Mouse (Mus musculus): ENCODE data around the gene Rab1a. TPM values are rescaled to one million over a fixed set of nuclear protein-coding genes. Genes with fewer than 3 reads are reported as not detected.
A peak's percentile ranks its signal among the peaks of the same experiment; 100 is the strongest.

The Rab1a gene
- polyA plus RNA-seq, 1 experiment from 2014 or later = 249 TPM

DNA sequence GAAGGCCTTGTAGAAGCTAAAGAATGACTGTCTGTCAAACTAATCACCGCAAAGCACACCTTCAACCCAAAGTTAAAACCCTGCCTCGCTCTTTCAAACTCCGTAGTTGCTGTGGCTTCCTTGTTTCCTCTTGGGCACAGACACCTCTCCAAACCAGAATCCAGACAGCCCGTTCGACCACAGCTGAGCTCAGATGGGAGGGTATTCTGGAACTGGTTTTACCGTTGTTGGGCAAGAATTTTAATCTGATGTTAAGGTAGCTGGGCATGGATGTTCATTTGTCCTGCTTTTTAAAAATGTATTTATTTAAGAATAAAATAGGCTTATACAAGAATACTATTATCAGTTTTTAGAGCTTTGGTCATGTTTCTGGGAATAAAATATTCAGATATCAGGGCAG, 14.0 kb upstream of the Rab1a start:
- whole genome bisulfite sequencing = 71% methylated on average over 6 of the region's 6 CpGs
- no peak for DNase-seq (ENCODE audit: low spot score)

GRCm38 (mm10) chr11:20193100-20193736, 8.0 kb upstream of the Rab1a start:
- no peak overlapping the region for H3K4me2 ChIP-seq (ENCODE audit: low read depth, low read length)
- ATAC-seq (ENCODE audit: low read depth) (no peak), DNase-seq (ENCODE audit: low spot score) (no peak)
- H3K27me3 ChIP-seq (replicated peaks; ENCODE audit: control insufficient read depth, insufficient read depth, low read length) = no peaks in the 10 kb centered on the region
- H3K9me3 ChIP-seq (ENCODE audit: control insufficient read depth, low read length) = no peaks in the 10 kb centered on the region
- H3K36me3 ChIP-seq (ENCODE audit: control insufficient read depth, insufficient read depth, low read length) = no peaks in the 10 kb centered on the region
- no peak overlapping the region for H3K9ac ChIP-seq (ENCODE audit: low read depth, low read length)
- H3K4me1 ChIP-seq (ENCODE audit: control insufficient read depth, insufficient read depth, low read length) = no peaks in the 10 kb centered on the region
- H3K4me3 ChIP-seq (ENCODE audit: low read depth, low read length) = no peak overlapping the region
- 92% methylated on average over 4 of the region's 4 CpGs for WGBS
- no peak overlapping the region for H3K27ac ChIP-seq (replicated peaks; ENCODE audit: low read depth, low read length)

More for the DNA sequence above, 14.0 kb upstream of the Rab1a start:
- H3K27ac ChIP-seq (replicated peaks; ENCODE audit: low read depth, low read length) = no peak overlapping the region
- no peaks in the 10 kb centered on the region for H3K36me3 ChIP-seq (ENCODE audit: control insufficient read depth, insufficient read depth, low read length)
- H3K4me1 ChIP-seq (ENCODE audit: control insufficient read depth, insufficient read depth, low read length) = no peaks in the 10 kb centered on the region
- no peaks in the 10 kb centered on the region for H3K9me3 ChIP-seq (ENCODE audit: control insufficient read depth, low read length)
- H3K9ac ChIP-seq (ENCODE audit: low read depth, low read length) = no peak overlapping the region
- H3K4me2 ChIP-seq (ENCODE audit: low read depth, low read length) = no peak overlapping the region
- H3K27me3 ChIP-seq (replicated peaks; ENCODE audit: control insufficient read depth, insufficient read depth, low read length) = no peaks in the 10 kb centered on the region
- H3K4me3 ChIP-seq (ENCODE audit: low read depth, low read length) = no peak overlapping the region
- no peak for ATAC-seq (ENCODE audit: low read depth)

DNA sequence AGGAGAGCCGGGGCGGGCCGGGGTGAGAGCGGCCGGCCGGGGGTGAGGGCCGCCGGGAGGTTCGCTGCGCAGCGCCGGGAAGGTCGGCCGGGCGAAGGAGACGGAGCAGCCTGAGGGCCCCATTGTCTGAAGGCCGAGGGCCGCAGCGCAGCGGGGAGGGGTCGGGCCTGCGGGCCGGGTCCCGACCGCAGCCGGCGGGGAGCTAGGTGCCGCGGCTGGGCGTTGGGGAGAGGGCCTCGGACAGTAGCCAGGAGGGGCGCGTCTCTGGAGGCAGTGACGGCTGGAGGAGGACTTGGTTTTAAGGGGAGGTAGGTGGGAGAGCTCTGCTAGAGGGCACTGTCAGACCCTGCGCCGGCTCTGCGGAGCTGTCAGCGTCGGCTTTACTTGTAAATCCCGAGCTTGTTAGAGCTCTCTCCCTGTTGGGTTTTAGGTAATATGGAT, 449 bp downstream of the Rab1a start:
- H3K27ac ChIP-seq (replicated peaks; ENCODE audit: low read depth, low read length) = peak overlapping the region; percentile 98
- WGBS = 2% methylated on average over 29 of the region's 40 CpGs
- DNase-seq (ENCODE audit: low spot score) = peak; percentile 78
- H3K4me3 ChIP-seq (ENCODE audit: low read depth, low read length) = peak overlapping the region; percentile 99
- no peaks in the 10 kb centered on the region for H3K9me3 ChIP-seq (ENCODE audit: control insufficient read depth, low read length)
- peak; percentile 9 for ATAC-seq (ENCODE audit: low read depth)
- H3K4me1 ChIP-seq (ENCODE audit: control insufficient read depth, insufficient read depth, low read length) = peaks cover 33% of the 10 kb centered on the region
- no peaks in the 10 kb centered on the region for H3K36me3 ChIP-seq (ENCODE audit: control insufficient read depth, insufficient read depth, low read length)
- peak overlapping the region; percentile 99 for H3K9ac ChIP-seq (ENCODE audit: low read depth, low read length)
- no peaks in the 10 kb centered on the region for H3K27me3 ChIP-seq (replicated peaks; ENCODE audit: control insufficient read depth, insufficient read depth, low read length)
- peak overlapping the region; percentile 79 for H3K4me2 ChIP-seq (ENCODE audit: low read depth, low read length)

DNA sequence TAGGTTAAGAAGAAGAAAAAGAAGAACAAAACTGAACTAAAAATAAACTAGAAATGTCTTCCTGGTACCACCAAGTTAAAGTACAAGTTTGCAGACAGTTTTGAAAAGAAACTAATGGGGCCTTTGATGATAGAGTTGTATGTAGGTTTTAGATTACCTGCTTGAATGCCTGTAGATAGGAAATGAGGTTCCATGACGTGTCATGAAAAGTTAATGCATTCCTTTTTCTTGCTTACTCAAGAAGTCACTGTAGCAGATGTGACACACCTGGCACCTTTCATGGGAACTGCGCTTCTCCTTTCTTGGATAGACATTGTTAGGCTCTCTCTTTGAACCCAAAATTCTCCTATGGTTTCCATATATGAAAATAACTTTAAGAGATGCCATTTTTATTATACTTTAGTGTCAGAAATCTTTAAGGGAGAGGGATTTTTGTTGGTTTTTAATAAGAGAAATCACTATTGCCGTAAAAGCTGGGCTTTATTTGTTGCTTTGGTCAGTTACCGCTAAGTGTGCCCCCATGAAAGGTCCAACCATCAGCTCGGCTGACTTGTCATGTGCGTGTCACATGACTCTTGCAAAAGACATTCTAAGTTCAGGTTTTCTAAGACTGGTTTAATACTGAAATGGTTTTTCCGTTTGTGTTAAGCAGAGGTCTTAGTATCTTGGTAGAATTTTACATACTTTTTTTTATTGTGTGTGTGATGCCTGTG, 1.2 kb downstream of the Rab1a start:
- Histone ChIP-seq H3K9ac (ENCODE audit: low read depth, low read length) (peak overlapping the region; percentile 99), H3K4me3 (ENCODE audit: low read depth, low read length) (peak overlapping the region; percentile 99), H3K27me3 (replicated peaks; ENCODE audit: control insufficient read depth, insufficient read depth, low read length) (no peaks in the 10 kb centered on the region), H3K4me1 (ENCODE audit: control insufficient read depth, insufficient read depth, low read length) (peaks cover 36% of the 10 kb centered on the region), H3K9me3 (ENCODE audit: control insufficient read depth, low read length) (no peaks in the 10 kb centered on the region), H3K27ac (replicated peaks; ENCODE audit: low read depth, low read length) (peak overlapping the region; percentile 98), H3K4me2 (ENCODE audit: low read depth, low read length) (peak overlapping the region; percentile 79), H3K36me3 (ENCODE audit: control insufficient read depth, insufficient read depth, low read length) (no peaks in the 10 kb centered on the region)
- DNase-seq (ENCODE audit: low spot score) = peak; percentile 23
- 50% methylated on average over 7 of the region's 7 CpGs for WGBS
- no peak for ATAC-seq (ENCODE audit: low read depth)

DNA sequence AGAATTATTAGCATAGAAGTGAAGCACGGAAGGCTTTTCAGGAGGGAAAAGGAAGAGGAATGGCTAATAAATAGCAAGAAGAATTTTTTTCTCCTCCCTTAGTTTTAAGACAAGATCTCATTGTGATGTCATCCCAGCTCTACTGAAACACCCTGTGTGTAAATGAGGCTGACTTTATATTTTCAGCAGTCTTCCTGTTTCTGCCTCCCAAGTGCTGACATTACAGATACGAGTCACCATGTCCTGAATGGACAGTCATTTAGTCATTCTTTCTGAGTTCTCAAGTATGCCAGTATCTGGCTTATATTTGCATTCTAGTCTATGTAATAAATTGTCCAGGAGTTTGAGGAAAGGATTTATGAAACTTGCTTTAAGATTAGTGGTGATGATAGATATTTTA, 3.1 kb downstream of the Rab1a start:
- no peak for DNase-seq (ENCODE audit: low spot score)

DNA sequence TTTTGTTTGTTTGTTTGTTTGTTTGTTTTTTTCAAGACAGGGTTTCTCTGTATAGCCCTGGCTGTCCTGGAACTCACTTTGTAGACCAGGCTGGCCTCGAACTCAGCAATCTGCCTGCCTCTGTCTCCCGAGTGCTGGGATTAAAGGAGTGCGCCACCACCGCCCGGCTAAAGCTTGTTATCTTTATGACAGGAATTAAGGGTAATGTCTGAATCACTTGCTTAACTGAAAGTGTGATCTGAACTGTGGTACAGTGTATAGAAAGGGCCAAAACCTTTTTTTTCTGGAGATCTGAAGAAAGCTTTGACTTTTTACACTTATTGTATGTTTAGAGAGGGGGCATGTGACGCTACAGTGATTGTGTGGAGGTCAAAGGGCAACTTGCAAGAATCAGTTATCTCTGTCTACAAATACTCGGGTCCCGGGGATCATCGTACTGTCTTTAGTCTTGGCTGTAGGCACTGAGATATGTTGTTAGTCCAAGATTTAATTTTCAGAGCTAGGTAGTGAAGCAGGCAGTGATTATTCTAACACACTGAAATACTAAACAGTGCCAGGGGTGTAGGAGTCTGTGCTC, 3.7 kb downstream of the Rab1a start:
- Histone ChIP-seq H3K27ac (replicated peaks; ENCODE audit: low read depth, low read length) (no peak overlapping the region), H3K4me2 (ENCODE audit: low read depth, low read length) (no peak overlapping the region), H3K36me3 (ENCODE audit: control insufficient read depth, insufficient read depth, low read length) (no peaks in the 10 kb centered on the region), H3K4me3 (ENCODE audit: low read depth, low read length) (no peak overlapping the region), H3K9ac (ENCODE audit: low read depth, low read length) (no peak overlapping the region), H3K4me1 (ENCODE audit: control insufficient read depth, insufficient read depth, low read length) (peaks cover 36% of the 10 kb centered on the region), H3K27me3 (replicated peaks; ENCODE audit: control insufficient read depth, insufficient read depth, low read length) (no peaks in the 10 kb centered on the region), H3K9me3 (ENCODE audit: control insufficient read depth, low read length) (no peaks in the 10 kb centered on the region)
- WGBS = 77% methylated on average over 9 of the region's 9 CpGs
- DNase-seq (ENCODE audit: low spot score) (no peak), ATAC-seq (ENCODE audit: low read depth) (no peak)

More for the DNA sequence above, 3.1 kb downstream of the Rab1a start:
- ATAC-seq (ENCODE audit: low read depth) = no peak
- H3K4me3 ChIP-seq (ENCODE audit: low read depth, low read length) = no peak overlapping the region
- H3K9me3 ChIP-seq (ENCODE audit: control insufficient read depth, low read length) = no peaks in the 10 kb centered on the region
- H3K4me1 ChIP-seq (ENCODE audit: control insufficient read depth, insufficient read depth, low read length) = peaks cover 36% of the 10 kb centered on the region
- no peaks in the 10 kb centered on the region for H3K27me3 ChIP-seq (replicated peaks; ENCODE audit: control insufficient read depth, insufficient read depth, low read length)
- no peak overlapping the region for H3K27ac ChIP-seq (replicated peaks; ENCODE audit: low read depth, low read length)
- H3K36me3 ChIP-seq (ENCODE audit: control insufficient read depth, insufficient read depth, low read length) = no peaks in the 10 kb centered on the region
- peak overlapping the region; percentile 23; the same call in 1 of the 2 replicates for H3K4me2 ChIP-seq (ENCODE audit: low read depth, low read length)
- 79% methylated on average over 2 of the region's 2 CpGs for WGBS
- H3K9ac ChIP-seq (ENCODE audit: low read depth, low read length) = no peak overlapping the region

GRCm38 (mm10) chr11:20205538-20205937, 4.3 kb downstream of the Rab1a start:
- Histone ChIP-seq H3K4me2 (ENCODE audit: low read depth, low read length) (no peak overlapping the region), H3K9ac (ENCODE audit: low read depth, low read length) (no peak overlapping the region), H3K27me3 (replicated peaks; ENCODE audit: control insufficient read depth, insufficient read depth, low read length) (no peaks in the 10 kb centered on the region), H3K4me3 (ENCODE audit: low read depth, low read length) (no peak overlapping the region), H3K9me3 (ENCODE audit: control insufficient read depth, low read length) (no peaks in the 10 kb centered on the region), H3K36me3 (ENCODE audit: control insufficient read depth, insufficient read depth, low read length) (no peaks in the 10 kb centered on the region), H3K4me1 (ENCODE audit: control insufficient read depth, insufficient read depth, low read length) (peaks cover 36% of the 10 kb centered on the region), H3K27ac (replicated peaks; ENCODE audit: low read depth, low read length) (no peak overlapping the region)
- 78% methylated on average over 4 of the region's 4 CpGs for WGBS
- ATAC-seq (ENCODE audit: low read depth) (no peak), DNase-seq (ENCODE audit: low spot score) (no peak)

DNA sequence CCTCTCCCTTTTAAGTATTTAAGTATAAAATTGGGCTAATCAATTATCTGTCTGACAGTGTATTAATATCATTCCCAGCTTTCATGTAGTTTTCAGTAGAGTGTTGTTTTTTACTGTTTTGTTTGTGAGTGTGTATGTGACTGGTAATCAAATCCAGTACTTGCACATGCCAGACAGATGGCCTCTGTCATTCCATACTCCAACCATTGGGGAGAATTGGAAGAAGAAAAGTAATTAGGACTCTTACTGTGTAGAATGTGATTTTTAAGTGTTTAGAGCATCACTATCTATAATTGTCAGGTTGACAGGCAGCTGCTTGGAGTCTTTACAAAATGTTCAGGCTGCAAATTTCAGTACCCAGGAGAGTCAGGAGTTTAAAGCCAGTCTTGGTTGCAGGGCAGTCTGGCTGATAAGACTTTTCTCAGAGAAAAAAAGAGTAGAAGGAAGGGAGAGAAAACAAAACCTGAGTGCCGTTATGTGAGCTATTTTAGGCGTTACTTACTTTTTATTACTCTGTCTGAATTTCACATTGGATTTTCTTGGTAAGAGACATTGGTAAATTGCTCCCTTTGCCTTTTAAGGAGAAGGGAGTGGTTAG, 5.5 kb downstream of the Rab1a start:
- H3K4me2 ChIP-seq (ENCODE audit: low read depth, low read length) = no peak overlapping the region
- H3K4me3 ChIP-seq (ENCODE audit: low read depth, low read length) = no peak overlapping the region
- 57% methylated on average over 2 of the region's 2 CpGs for WGBS
- no peaks in the 10 kb centered on the region for H3K36me3 ChIP-seq (ENCODE audit: control insufficient read depth, insufficient read depth, low read length)
- H3K27ac ChIP-seq (replicated peaks; ENCODE audit: low read depth, low read length) = no peak overlapping the region
- no peaks in the 10 kb centered on the region for H3K9me3 ChIP-seq (ENCODE audit: control insufficient read depth, low read length)
- no peak overlapping the region for H3K9ac ChIP-seq (ENCODE audit: low read depth, low read length)
- H3K4me1 ChIP-seq (ENCODE audit: control insufficient read depth, insufficient read depth, low read length) = peaks cover 36% of the 10 kb centered on the region
- DNase-seq (ENCODE audit: low spot score) (no peak), ATAC-seq (ENCODE audit: low read depth) (no peak)
- H3K27me3 ChIP-seq (replicated peaks; ENCODE audit: control insufficient read depth, insufficient read depth, low read length) = no peaks in the 10 kb centered on the region

Data from embryonic facial prominence, embryonic 14.5 days (tissue).